Mouse (Mus musculus): ENCODE results near the gene Foxe1.

Foxe1 gene

GRCm38 (mm10) chr4:46347580-46348515 lies 4.4 kb downstream of the Foxe1 start:
- in situ Hi-C loops (cut with MseI, MboI): no loop called here

GRCm38 (mm10) chr4:46348897-46349296 lies 5.5 kb downstream of the Foxe1 start:
- in situ Hi-C loops (cut with MseI, MboI): no loop called here

- in situ Hi-C loops (cut with MseI, MboI): no loop called here
These were observed 6.1 kb downstream of the Foxe1 start for GRCm38 (mm10) chr4:46349530-46349929.

GRCm38 (mm10) chr4:46353045-46353444 lies 9.6 kb downstream of the Foxe1 start:
- in situ Hi-C loops (cut with MseI, MboI): no loop called here

GRCm38 (mm10) chr4:46356351-46357133 lies 13.1 kb downstream of the Foxe1 start:
- in situ Hi-C loops (cut with MseI, MboI): no loop called here

- in situ Hi-C loops (cut with MseI, MboI): no loop called here
These were observed 16.3 kb downstream of the Foxe1 start for GRCm38 (mm10) chr4:46359539-46360253.

- in situ Hi-C loops (cut with MseI, MboI): no loop called here
These were observed 17.8 kb downstream of the Foxe1 start for GRCm38 (mm10) chr4:46361258-46361657.

GRCm38 (mm10) chr4:46364360-46364759 lies 21.0 kb downstream of the Foxe1 start:
- in situ Hi-C loops (cut with MseI, MboI): no loop called here

- in situ Hi-C loops (cut with MseI, MboI): loop anchor here in 1 of 2 experiments (5.0 kb wide), 1 partner anchor 165 kb away; no protein-coding TSS in a partner anchor
These were observed 24.1 kb downstream of the Foxe1 start for GRCm38 (mm10) chr4:46367487-46367959.

- in situ Hi-C loops (cut with MseI, MboI): loop anchor here in 1 of 2 experiments (5.0 kb wide), 1 partner anchor 167 kb away; no protein-coding TSS in a partner anchor
These were observed 25.7 kb downstream of the Foxe1 start for GRCm38 (mm10) chr4:46369070-46369469.

GRCm38 (mm10) chr4:46370406-46370805 lies 27.0 kb downstream of the Foxe1 start:
- in situ Hi-C loops (cut with MseI, MboI): no loop called here

GRCm38 (mm10) chr4:46371030-46371429 lies 27.6 kb downstream of the Foxe1 start:
- in situ Hi-C loops (cut with MseI, MboI): no loop called here

GRCm38 (mm10) chr4:46374455-46374854 lies 31.0 kb downstream of the Foxe1 start:
- in situ Hi-C loops (cut with MseI, MboI): no loop called here

GRCm38 (mm10) chr4:46374869-46375368 lies 31.5 kb downstream of the Foxe1 start:
- in situ Hi-C loops (cut with MseI, MboI): no loop called here

- in situ Hi-C loops (cut with MseI, MboI): loop anchor here in 1 of 2 experiments (5.0 kb wide), 1 partner anchor 64 kb away; the partner anchor contains the start of gene Anp32b
These were observed 45.1 kb downstream of the Foxe1 start for GRCm38 (mm10) chr4:46388556-46388955.

- in situ Hi-C loops (cut with MseI, MboI): loop anchor here in 1 of 2 experiments (5.0 kb wide), 1 partner anchor 63 kb away; the partner anchor contains the start of gene Anp32b
These were observed 45.7 kb downstream of the Foxe1 start, which contains the start of gene Trmo for GRCm38 (mm10) chr4:46389013-46389611. Gene Trmo (minus strand): TSS chr4:46389437.

GRCm38 (mm10) chr4:46389612-46390341 lies 46.4 kb downstream of the Foxe1 start:
- in situ Hi-C loops (cut with MseI, MboI): loop anchor here (5.0 kb wide), 2 partner anchors 63 to 68 kb away; partner anchors contain the start of gene Anp32b (in 1 of the 2)

GRCm38 (mm10) chr4:46390390-46390970 lies 47.1 kb downstream of the Foxe1 start:
- in situ Hi-C loops (cut with MseI, MboI): loop anchor here in 1 of 2 experiments (5.0 kb wide), 1 partner anchor 67 kb away; no protein-coding TSS in a partner anchor

GRCm38 (mm10) chr4:46394388-46394787 lies 51.0 kb downstream of the Foxe1 start:
- in situ Hi-C loops (cut with MseI, MboI): loop anchor here in 1 of 2 experiments (5.0 kb wide), 1 partner anchor 63 kb away; no protein-coding TSS in a partner anchor

Measured in mouse trophoblast stem cell (cell line).